Mouse (Mus musculus) megakaryocyte-erythroid progenitor cell, adult 5 weeks (primary cell): ENCODE data around the gene Trpv4. TPM values are rescaled to one million over a fixed set of nuclear protein-coding genes. Genes with fewer than 3 reads are reported as not detected.

ENCODE experiments used
- polyA plus RNA-seq: library from polyadenylated mRNA; stranded (reverse); fragments of >175 nt; gene quantifications from 2 replicates; pipeline ENCODE4 v1.2.3, GENCODE M21; 2012

Trpv4 gene
- polyA plus RNA-seq, result 1.7 and 2.2 TPM in 2 replicates

GRCm38 (mm10) chr5:114658255-114658654, at the start of gene Trpv4:
Gene Trpv4, minus strand, starts transcription at chr5:114658421.

DNA sequence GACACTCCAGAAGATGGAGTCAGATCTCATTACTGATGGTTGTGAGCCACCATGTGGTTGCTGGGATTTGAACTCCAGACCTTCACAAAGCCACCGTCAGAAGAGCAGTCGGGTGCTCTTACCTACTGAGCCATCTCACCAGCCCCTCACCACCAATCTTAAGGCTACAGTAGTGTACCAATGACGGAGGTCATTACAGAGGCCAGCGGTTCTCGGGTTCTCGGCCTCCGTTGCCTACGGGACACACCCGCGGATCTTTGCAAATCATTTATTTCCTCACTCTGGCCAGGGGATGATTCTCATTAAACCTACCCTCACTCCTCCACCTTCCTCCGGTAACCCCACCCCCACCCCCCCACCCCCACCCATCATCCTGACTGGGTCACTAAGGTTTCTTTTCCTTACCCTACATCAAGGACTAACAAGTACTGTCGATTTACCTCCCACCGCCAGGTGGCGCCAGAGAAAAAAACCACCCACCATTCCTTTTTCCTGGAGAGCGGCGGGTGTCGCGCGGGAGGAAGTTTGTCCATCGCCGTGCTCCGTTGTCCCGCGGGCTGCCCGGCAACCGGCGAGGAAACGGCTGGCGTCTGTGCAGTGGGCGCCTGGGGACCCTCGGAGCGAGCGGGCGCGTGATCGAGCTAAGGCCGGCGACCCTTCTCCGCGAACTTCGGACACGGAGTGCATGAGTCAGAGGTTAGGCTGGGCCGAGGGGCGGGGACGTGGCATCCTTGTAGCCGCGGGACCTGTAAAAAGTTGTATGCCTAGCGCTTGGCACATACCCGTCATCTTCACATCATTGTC, 49.2 kb upstream of the Trpv4 start, which contains the start of gene Tchp:
TSS of gene Tchp (plus strand) at position 496 of the 804 bp plus-strand sequence.

DNA sequence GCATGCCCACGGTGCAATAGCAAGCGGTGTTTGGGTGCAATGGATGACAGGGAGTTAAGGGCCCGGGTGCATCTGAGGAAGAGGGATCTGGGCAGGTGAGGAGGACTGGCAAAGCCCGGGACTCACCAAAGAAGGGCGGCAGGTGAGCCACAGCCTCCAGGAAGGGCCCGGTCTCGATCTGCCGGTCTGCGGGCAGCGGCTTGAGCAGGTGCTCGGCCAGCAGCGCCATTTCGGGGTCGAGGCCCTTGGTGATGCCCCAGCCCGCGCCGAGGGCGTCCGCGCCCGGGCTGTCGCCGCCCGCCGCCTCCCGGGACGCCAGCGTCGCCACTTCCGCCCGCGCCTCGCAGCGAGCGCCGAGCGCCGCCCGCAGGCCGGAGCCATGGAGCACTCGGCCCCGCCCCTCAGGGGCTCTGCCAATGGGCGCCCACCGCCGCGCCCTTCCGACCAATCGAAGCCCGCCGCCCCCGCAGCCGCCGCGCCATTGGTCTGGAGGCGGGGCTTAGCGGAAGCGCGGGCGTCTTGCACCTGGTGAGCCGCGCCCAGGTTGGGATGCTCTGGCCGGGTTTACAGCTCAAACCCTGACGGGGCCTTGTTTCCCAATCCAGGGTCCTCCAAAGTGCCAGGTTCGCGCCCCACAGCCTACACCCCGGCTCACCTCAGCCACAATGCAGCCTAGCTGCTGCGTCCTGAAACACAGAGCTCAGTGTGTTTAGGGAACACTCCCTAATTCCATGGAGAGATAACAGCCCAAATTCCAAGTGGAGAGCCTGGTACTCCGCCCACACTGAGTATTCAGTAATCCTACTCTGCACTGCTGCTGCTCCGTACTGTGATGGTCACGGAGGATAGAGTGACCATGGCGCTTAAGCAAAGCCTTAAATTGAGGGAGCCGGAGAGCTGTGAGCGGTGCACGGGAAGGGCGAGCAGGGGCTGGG, 32.7 kb upstream of the Trpv4 start, which contains the start of gene Gltp:
TSS of gene Gltp (minus strand) at position 352 of the 935 bp plus-strand sequence.

Other genes starting within 250 kb of the Trpv4 start
- gene Mmab, start 214.4 kb downstream of the Trpv4 start, polyA plus RNA-seq, result 18.8 and 20.1 TPM in 2 replicates
- 20.1 and 21.7 TPM in 2 replicates for gene Mvk, start 214.2 kb downstream of the Trpv4 start, polyA plus RNA-seq
- gene Fam222a, start 90.4 kb downstream of the Trpv4 start, polyA plus RNA-seq, result 4.5 and 5.9 TPM in 2 replicates
- 98.9 and 101 TPM in 2 replicates for gene Gltp, start 32.6 kb upstream of the Trpv4 start, polyA plus RNA-seq
- gene Tchp, start 49.3 kb upstream of the Trpv4 start, polyA plus RNA-seq, result 21.8 and 46.2 TPM in 2 replicates
- gene Ankrd13a, start 116.3 kb upstream of the Trpv4 start, polyA plus RNA-seq, result 507 and 570 TPM in 2 replicates
- 231 and 237 TPM in 2 replicates for gene Git2, start 117.1 kb upstream of the Trpv4 start, polyA plus RNA-seq
- 69.0 and 76.2 TPM in 2 replicates for gene 1500011B03Rik, start 165.0 kb upstream of the Trpv4 start, polyA plus RNA-seq
- not detected in 2 replicates for gene 4930519G04Rik, start 195.2 kb upstream of the Trpv4 start, polyA plus RNA-seq
- gene Gm9936, start 200.3 kb upstream of the Trpv4 start, polyA plus RNA-seq, result not detected in 2 replicates
- 6.6 and 8.3 TPM in 2 replicates for gene Oasl2, start 238.5 kb upstream of the Trpv4 start, polyA plus RNA-seq